In the genomic region with DNA sequence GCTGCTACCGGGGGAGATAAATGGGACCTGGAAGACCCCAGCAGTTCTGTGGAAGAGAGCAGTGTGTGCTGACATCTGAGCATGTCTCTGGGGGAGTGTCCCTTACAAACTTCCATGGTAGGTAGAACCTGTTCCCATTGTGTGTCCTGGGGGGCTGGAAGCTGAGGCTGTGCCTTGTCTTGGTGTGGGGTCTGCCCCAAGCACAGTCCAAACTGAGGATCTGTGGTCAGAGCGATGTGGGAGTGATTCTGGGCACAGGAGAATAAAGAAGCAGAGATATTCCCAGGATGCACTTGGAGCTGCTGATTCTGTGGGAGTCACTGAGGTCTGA, we compare ENCODE assay signal across 12 mouse cellular contexts.
DNase-seq lines count a peak whose midpoint lies in the region; ATAC-seq and TF ChIP-seq lines count a peak whose summit lies in the region.
"Had no signal": no experiment of that assay in that cellular context is flagged by ENCODE, and none has a peak within 500 bp of the region (broad histone marks: within the 10 kb centered on the region; RNA-seq: fewer than 3 reads in every experiment).

No protein-coding gene starts in this region.

- 74% methylated on average over 2 of the region's 2 CpGs for WGBS in heart, postnatal 0 days
- 64% methylated on average over 2 of the region's 2 CpGs for WGBS in heart, adult 2 months
- 66% methylated on average over 2 of the region's 2 CpGs for WGBS in embryonic facial prominence, embryonic 12.5 days
- WGBS in forebrain, embryonic 16.5 days: 54% methylated on average over 2 of the region's 2 CpGs
- 68% methylated on average over 2 of the region's 2 CpGs for WGBS in limb, embryonic 13.5 days

- no peak for TF ChIP-seq POLR2A in heart, adult 2 months (IDR thresholded peaks at IDR 0.05; ENCODE audit: insufficient read depth, low read depth, low read length)

- no peak for TF ChIP-seq EP300 in heart, postnatal 0 days (IDR thresholded peaks at IDR 0.05; ENCODE audit: low read depth)
- no peak for TF ChIP-seq EP300 in heart, adult 2 months (IDR thresholded peaks at IDR 0.05; ENCODE audit: insufficient read depth, low read depth, low read length)

- intact Hi-C loops in heart, adult 2 months (cut with DNase I): no loop called here

- no peak for ATAC-seq in heart, postnatal 0 days (ENCODE audit: insufficient read depth, low read depth)
- no peak for ATAC-seq in embryonic facial prominence, embryonic 12.5 days (ENCODE audit: insufficient number of reproducible peaks, insufficient read depth, low FRiP score, low TSS enrichment)
- ATAC-seq in forebrain, embryonic 16.5 days: no peak; the same call in 1 of the 2 replicates
- no peak for ATAC-seq in limb, embryonic 13.5 days (ENCODE audit: low FRiP score, low read depth)
- ATAC-seq: CD4-positive, CD25-positive, alpha-beta regulatory T cell, adult 4 months; liver, postnatal 0 days had no signal

- H3K27me3 ChIP-seq in heart, postnatal 0 days (ENCODE audit: control insufficient read depth, insufficient read depth, low read length): no peaks in the 10 kb centered on the region
- no peaks in the 10 kb centered on the region for H3K27me3 ChIP-seq in heart, adult 2 months (ENCODE audit: control insufficient read depth, insufficient read depth, low read length)
- 0 out of 2 replicates have a peak, but pooled peaks cover under 1% of the 10 kb centered on the region for H3K27me3 ChIP-seq in embryonic facial prominence, embryonic 12.5 days
- no peaks in the 10 kb centered on the region for H3K27me3 ChIP-seq in forebrain, embryonic 16.5 days (replicated peaks; ENCODE audit: control insufficient read depth, insufficient read depth, low read length)
- no peaks in the 10 kb centered on the region for H3K27me3 ChIP-seq in limb, embryonic 13.5 days

- 0 out of 2 replicates have a peak overlapping the region, but pooled peaks have one; percentile 20 for H3K9ac ChIP-seq in heart, postnatal 0 days (replicated peaks; ENCODE audit: low read depth, low read length)
- no peak overlapping the region for H3K9ac ChIP-seq in heart, adult 2 months (ENCODE audit: low read depth, low read length)
- H3K9ac ChIP-seq in embryonic facial prominence, embryonic 12.5 days: no peak overlapping the region
- no peak overlapping the region; the same call in 1 of the 2 replicates for H3K9ac ChIP-seq in forebrain, embryonic 16.5 days (replicated peaks; ENCODE audit: low read depth, low read length)
- peak overlapping the region; percentile 35; the same call in 1 of the 2 replicates for H3K9ac ChIP-seq in limb, embryonic 13.5 days
- H3K9ac ChIP-seq: liver, postnatal 0 days had no signal

- H3K27ac ChIP-seq in heart, postnatal 0 days (ENCODE audit: low read depth): no peak overlapping the region
- H3K27ac ChIP-seq in heart, adult 2 months: no peak overlapping the region
- 0 out of 2 replicates have a peak overlapping the region, but pooled peaks have one; percentile 36 for H3K27ac ChIP-seq in embryonic facial prominence, embryonic 12.5 days
- peak overlapping the region; percentile 29 for H3K27ac ChIP-seq in forebrain, embryonic 16.5 days (ENCODE audit: low read length)
- H3K27ac ChIP-seq in limb, embryonic 13.5 days: no peak overlapping the region; the same call in 1 of the 2 replicates

- H3K4me3 ChIP-seq in heart, postnatal 0 days (ENCODE audit: low read depth, low read length): no peak overlapping the region
- H3K4me3 ChIP-seq in heart, adult 2 months: no peak overlapping the region
- H3K4me3 ChIP-seq in embryonic facial prominence, embryonic 12.5 days: no peak overlapping the region
- H3K4me3 ChIP-seq in forebrain, embryonic 16.5 days (replicated peaks; ENCODE audit: low read length): no peak overlapping the region
- H3K4me3 ChIP-seq in limb, embryonic 13.5 days: no peak overlapping the region

- H3K79me2 ChIP-seq in heart, adult 2 months (replicated peaks; ENCODE audit: control insufficient read depth, insufficient read depth, low read length): no peaks in the 10 kb centered on the region

- H3K9me3 ChIP-seq in heart, postnatal 0 days (replicated peaks; ENCODE audit: control insufficient read depth, low read length): no peaks in the 10 kb centered on the region
- no peaks in the 10 kb centered on the region for H3K9me3 ChIP-seq in embryonic facial prominence, embryonic 12.5 days
- H3K9me3 ChIP-seq in forebrain, embryonic 16.5 days (ENCODE audit: control insufficient read depth, low read length): no peaks in the 10 kb centered on the region
- no peaks in the 10 kb centered on the region for H3K9me3 ChIP-seq in limb, embryonic 13.5 days

- H3K4me2 ChIP-seq in heart, postnatal 0 days (ENCODE audit: low read depth, low read length): peak overlapping the region; percentile 24; the same call in 1 of the 2 replicates
- H3K4me2 ChIP-seq in embryonic facial prominence, embryonic 12.5 days (replicated peaks): no peak overlapping the region
- no peak overlapping the region for H3K4me2 ChIP-seq in forebrain, embryonic 16.5 days (ENCODE audit: low read length)
- H3K4me2 ChIP-seq in limb, embryonic 13.5 days (replicated peaks): no peak overlapping the region

- no peak for DNase-seq in heart, postnatal 0 days (ENCODE audit: low spot score)
- no peak for DNase-seq in heart, adult 2 months
- no peak for DNase-seq in natural killer cell, adult 2 months (ENCODE audit: low spot score in 2 of 2)
- DNase-seq in kidney, adult 11 months: no peak
- no peak for DNase-seq in urinary bladder, postnatal 4 days (ENCODE audit: low spot score in 2 of 2)
- DNase-seq: adrenal gland, adult 2 months; liver, postnatal 0 days; thymus, postnatal 36 days had no signal

- no peaks in the 10 kb centered on the region for H3K4me1 ChIP-seq in heart, postnatal 0 days (ENCODE audit: control insufficient read depth, insufficient read depth)
- no peaks in the 10 kb centered on the region for H3K4me1 ChIP-seq in heart, adult 2 months (ENCODE audit: control insufficient read depth, insufficient read depth, low read length)
- H3K4me1 ChIP-seq in embryonic facial prominence, embryonic 12.5 days: peaks cover 21% of the 10 kb centered on the region; the same call in 1 of the 2 replicates
- peaks cover 25% of the 10 kb centered on the region for H3K4me1 ChIP-seq in forebrain, embryonic 16.5 days (replicated peaks; ENCODE audit: control insufficient read depth, insufficient read depth, low read length)
- H3K4me1 ChIP-seq in limb, embryonic 13.5 days: peaks cover 16% of the 10 kb centered on the region

- no peak for TF ChIP-seq CTCF in heart, postnatal 0 days (IDR thresholded peaks at IDR 0.05; ENCODE audit: low read depth)
- TF ChIP-seq CTCF in heart, adult 2 months (IDR thresholded peaks at IDR 0.05): no peak

- H3K36me3 ChIP-seq in heart, postnatal 0 days (replicated peaks; ENCODE audit: control insufficient read depth, insufficient read depth, low read length): no peaks in the 10 kb centered on the region
- H3K36me3 ChIP-seq in heart, adult 2 months (ENCODE audit: control insufficient read depth, insufficient read depth, low read length): no peaks in the 10 kb centered on the region
- no peaks in the 10 kb centered on the region for H3K36me3 ChIP-seq in embryonic facial prominence, embryonic 12.5 days
- no peaks in the 10 kb centered on the region for H3K36me3 ChIP-seq in forebrain, embryonic 16.5 days (ENCODE audit: control insufficient read depth, insufficient read depth)
- no peaks in the 10 kb centered on the region for H3K36me3 ChIP-seq in limb, embryonic 13.5 days

Comparison
In these comparisons a context has a peak if more than half of its experiments do, and no peak if none do; other contexts are left out.
1. H3K9ac ChIP-seq: peak in heart, postnatal 0 days (single experiment) and limb, embryonic 13.5 days (single experiment); none in heart, adult 2 months (single experiment), embryonic facial prominence, embryonic 12.5 days (single experiment) and forebrain, embryonic 16.5 days (single experiment).
2. H3K27ac ChIP-seq: peak in embryonic facial prominence, embryonic 12.5 days (single experiment) and forebrain, embryonic 16.5 days (single experiment); none in heart, postnatal 0 days (single experiment), heart, adult 2 months (single experiment) and limb, embryonic 13.5 days (single experiment).